Mouse (Mus musculus): ENCODE data around the gene B4galt2.

- no peak for TF ChIP-seq CTCF (IDR thresholded peaks at IDR 0.05; ENCODE audit: control insufficient read depth, insufficient read depth, low read length)
- no peak for TF ChIP-seq POLR2A (IDR thresholded peaks at IDR 0.05; ENCODE audit: borderline replicate concordance, control insufficient read depth, low read depth, low read length)
Observed at GRCm38 (mm10) chr4:117914031-117914430, 30.7 kb upstream of the B4galt2 start.

Measured in bone marrow, adult 2 months (tissue).